Mouse (Mus musculus): ENCODE data around the gene Dennd6a.
"Not testable (repeated sequence)": the region's sequence is repeated elsewhere in the genome, so short reads cannot be mapped to it uniquely, and the experiment has no call there.

Gene Dennd6a

DNA sequence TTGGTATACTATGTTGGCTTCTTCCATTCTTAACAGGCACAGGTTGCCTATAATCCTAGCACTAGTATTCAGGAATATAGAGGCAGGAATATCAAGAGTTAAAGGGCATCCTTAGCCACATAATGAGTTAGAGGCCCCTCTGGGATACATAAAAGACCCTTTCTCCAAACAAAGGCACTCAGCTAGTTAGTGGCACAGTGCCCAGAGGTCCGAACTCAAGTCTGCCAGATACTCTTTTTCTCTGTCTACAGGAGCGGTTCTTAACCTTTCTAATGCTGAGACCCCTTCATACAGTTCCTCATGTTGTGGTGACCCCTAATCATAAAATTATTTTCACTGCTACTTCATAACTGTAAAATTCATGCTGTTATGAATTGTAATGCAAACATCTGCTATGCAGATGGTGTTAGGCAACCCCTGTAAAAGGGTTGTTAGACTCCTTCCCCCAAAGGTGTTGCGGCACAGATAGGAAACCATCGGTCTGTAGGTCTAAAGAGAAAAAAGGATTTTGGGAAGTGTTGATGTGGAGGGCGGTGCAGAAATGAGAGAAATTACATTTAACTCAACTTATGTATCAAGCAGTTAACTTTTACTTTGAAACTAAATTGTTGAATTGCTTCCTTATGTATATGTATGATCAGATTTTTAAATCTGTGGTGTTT, 72.5 kb downstream of the Dennd6a start:
- DNase-seq: no peak

DNA sequence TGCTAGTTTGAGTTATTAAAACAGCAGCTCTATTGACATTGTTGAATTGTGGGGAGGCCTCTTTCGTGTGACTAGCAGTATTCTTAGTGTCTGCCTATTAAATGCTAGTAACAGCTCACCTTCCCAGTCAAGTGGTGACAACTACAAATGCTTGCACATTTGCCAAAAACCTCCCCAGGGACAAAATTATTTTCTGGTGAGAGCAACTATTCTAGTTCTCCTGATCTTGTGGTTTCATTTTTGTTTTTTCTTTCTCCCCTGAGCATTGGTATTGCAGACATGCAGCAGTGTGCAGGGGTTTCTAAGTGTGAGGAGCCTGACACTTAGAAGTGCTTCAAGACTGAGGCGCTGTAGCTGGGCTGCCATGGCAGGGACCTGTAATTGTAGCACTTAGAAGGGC, 74.2 kb downstream of the Dennd6a start:
- no peak for DNase-seq

DNA sequence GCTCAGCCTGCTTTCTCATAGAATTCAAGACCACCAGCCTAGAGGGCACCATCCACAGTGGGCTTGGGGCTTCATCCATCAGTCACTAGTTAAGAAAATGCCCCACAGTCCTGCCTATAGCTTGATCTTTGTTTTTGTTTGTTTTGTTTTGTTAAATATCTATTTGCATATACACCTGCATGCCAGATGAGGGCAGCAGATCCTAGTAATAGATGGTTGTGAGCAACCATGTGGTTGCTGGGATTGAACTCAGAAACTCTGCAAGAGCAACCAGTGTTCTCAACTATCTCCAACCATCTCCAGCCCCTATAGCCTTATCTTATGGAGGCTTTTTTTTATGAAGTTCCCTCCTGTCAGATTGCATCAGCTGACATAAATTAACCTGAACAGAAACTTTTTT, 78.2 kb downstream of the Dennd6a start:
- no peak for DNase-seq

DNA sequence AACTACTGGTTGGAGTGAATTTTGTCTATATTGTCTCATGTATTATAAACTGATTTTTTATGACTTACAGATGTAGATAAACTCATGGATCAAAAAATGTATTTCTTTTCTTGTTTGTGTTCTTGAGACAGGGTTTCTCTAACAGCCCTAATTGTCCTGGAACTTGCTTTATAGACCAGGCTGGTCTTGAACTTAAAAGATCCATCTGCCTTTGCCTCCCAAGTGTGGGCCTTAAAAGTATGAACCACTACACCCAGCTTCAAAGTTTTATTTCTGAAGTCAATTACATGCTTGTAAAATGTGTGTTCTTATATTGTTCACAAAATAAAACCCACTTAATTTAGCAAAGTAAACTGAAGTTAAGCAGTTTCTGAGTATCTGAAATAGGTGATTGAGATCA, 84.5 kb downstream of the Dennd6a start:
- no peak for DNase-seq

DNA sequence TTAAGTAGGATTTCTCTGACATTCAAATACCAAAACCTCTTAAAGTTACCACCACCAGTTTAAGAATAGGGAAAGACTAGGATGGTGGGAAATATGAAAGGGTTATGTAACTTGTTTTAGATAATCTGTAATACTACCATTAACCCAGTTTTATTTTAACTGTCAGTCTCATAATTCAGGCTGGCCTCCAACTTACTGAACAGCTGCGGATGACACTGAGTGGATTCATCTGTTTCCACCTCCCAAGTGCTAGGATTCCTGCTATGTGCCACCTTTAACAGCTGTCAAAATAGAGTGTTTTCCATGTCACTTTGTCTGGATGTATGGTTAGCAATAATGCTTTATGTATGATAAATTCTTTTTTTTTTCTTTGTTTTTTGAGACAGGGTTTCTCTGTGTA, 86.6 kb downstream of the Dennd6a start:
- DNase-seq: no peak

DNA sequence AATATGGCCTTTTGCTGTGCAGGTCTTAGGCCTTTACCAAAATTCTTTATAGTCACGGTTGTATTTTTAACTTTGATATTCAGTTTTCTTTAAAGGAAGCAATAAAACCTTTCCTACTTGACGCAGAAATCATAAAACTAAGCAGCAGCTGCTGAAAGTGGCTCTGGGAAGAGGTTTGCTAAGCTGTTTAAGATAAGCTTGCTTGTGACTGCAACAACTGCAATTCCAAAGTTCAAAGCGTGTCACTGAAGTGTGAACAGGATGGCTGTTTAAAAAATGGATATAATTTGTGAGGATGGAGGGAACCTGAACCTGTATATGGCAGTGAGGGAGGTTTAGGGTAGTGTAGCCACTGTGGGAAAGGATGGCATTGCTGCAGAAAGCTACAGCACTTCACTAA, 88.4 kb downstream of the Dennd6a start:
- no peak for DNase-seq

DNA sequence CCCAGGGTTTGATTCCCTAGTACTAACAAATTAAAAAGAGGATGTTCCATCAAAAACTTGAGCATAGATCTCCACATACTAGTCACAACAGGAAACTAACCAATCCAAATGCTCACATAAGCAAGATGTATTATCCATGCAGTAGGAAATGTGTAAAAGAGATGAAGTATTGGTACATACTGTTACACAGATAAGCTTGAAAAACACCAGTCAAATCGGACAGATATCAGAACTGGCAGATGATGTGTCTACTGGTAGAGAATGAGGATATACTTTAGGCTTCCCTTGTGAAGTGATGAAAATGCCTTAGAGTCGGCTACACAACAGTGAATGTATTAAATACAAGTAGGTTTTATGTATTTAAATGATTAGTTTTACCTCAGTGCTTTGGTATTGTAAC, 88.8 kb downstream of the Dennd6a start:
- DNase-seq: no peak

DNA sequence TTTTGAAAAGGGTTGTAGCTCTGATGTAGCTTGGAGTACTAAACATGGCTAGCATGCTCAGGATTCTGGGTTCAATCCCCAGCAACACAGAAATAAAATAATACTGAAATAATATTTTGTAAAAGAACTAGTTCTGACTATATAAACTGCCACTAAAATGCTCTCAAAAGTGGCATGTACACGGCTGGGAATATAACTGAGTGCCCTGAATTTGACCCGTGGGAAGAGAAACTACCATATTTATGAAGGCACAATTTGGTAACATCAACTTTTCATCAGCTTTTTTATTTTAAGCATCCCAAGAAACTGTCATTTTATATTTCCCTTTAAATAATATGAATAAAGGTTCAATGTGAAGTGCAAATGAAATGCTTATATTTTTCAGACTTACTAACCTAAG, 90.2 kb downstream of the Dennd6a start:
- DNase-seq: no peak

DNA sequence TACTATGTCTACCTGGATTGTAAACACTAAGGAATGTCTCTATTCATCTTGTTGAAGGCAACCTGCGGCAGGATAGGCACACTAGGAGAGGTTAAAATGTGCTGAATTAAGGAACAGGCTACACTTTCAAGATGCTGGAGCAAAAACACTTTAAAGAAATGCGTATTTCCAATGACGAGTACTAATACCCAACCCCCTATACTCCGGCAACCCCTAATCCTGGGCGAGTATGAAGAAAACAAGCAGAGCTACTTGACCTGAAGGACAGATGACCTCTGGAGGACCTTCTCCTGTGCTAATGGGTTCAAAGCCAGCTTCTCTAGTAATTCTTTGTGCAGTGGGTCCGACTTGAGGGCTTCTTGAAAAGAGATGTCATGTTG, 94.3 kb downstream of the Dennd6a start:
- DNase-seq: no peak

DNA sequence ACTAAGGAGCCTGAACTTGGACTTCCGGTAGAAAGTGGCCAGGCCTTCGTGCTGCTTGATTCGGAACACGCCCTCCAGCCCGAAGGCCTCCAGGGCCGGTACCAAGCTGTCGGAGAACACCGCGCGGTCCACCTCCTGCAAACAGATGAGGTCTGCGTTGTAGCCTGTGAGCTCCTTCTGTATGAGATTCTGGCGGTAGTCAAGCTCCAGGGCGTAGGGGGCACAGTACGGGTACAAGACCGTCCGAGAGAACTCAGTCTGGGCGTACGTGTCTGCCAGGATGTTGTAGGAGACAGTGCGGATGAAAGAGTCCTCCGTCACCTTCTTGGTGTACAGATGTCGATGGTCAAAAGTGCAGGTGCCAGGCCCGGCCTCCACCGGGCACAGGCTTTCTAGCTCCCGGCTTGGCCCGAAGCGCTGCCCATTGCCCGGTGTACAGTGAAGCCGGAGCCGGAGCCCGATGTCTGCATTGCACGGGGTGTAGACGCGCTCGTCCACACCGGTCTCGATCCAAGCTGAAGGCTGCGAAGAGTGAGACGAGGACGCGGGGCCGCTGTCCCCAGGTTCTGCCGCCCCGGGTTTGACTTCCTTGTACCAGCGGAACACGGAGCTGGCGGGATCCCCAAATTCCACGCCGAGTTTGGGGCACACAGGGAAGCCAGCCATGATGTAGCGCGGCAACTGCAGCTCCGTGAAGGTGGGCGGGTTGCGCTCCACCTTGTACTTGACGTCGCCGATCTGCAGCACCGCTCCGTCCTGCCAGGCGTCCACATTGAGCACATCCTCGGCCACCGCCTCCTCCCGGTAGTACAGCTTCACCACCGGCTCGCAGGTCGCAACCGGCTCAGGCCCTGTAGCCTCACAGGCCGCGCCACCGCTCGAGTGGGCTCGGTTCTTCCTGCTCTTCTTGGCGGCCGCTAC, 95.0 kb downstream of the Dennd6a start:
- peak; percentile 23 to 33 for DNase-seq

DNA sequence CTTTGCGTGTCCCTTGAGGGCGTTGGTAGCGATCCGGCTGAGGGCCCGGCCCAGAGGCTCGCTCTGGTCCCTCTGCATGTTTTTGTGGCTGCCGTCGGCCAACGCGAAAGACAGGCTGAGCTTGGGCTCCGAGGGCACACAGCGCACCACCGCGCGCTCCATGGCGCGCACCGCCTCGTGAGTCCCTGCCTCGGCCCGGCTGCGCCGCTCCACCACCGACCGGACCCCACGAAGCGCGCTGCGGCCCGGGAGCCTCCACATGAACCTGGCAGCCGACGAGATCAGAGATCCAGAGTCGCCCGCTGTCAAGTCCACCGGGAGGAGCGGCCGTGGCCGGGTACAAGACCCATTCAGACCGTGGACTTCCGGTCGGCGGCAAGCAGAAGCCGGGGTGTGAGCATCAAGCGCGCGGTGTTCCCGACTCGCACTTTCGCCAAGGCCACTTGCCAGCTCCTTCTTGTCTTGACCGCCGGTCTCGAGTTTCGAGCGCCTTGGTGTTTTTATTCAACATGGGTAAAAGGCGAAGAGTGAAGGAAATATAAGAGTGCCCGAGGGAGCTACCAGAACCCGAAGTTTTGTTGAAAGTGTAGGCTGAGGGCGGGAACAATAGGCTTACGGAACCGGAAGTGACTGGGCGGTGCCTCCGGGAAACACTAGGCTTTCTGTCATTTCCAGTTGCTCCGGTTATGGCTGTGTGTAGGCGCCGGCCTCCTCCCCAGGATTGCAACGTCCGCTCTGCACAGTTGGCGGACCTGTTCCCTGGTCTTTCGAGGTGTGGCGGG, 95.8 kb downstream of the Dennd6a start, which contains the start of gene Pde12:
TSS of gene Pde12 (minus strand) at position 592 of the 782 bp plus-strand sequence.
- DNase-seq: peak; percentile 68 to 80

DNA sequence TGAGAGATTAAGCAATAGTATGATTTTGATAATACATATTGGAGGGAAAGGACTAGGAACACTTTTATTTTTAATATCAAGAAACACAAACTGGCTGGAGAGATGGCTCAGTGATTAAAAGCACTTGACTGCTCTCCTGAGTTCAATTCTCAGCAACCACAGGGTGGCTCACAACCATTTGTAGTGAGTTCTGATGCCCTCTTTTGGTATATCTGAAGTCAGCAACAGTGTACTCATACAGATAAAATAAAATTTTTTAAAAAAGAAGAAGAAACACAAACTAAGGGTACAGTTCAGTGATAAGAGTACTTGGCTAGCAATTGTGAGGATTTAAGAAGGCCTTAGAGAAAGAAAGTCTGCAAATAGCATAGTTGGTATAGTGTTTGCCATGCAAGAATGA, 97.3 kb downstream of the Dennd6a start:
- DNase-seq: no peak

DNA sequence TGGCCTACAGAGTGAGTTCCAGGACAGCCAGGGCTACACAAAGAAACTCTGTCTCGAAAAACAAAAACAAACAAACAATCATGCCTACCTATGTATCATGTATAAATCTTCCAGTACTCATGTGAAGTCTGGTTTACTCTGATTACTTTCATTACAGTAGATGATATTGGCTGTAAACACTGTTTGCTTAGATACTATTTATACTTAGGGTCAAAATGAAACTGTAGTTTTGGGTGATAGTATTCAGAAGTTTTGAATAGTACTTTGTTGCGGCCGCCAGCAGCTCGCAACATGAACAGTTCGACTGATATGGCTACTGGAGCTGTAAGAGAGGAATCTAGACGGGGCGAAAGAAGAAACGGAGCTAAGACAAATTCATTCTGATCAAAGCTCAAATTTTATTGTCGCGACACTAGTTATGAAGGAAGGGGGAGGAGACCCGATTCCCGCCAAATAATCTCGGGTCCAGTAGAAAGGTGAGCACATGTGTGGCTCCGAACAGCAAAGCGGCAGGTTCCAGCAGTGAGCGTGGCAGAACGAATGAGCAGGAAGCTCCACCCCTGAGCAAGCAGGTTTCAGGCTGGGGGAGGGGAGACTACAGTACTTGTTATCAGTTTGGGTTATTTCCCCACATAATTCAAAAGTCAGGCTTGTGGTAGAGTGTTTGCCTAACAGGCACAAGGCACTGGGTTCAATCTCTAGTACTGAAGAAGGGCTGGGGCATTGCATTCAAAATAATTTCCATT, 98.4 kb downstream of the Dennd6a start:
- DNase-seq: not testable (repeated sequence)

DNA sequence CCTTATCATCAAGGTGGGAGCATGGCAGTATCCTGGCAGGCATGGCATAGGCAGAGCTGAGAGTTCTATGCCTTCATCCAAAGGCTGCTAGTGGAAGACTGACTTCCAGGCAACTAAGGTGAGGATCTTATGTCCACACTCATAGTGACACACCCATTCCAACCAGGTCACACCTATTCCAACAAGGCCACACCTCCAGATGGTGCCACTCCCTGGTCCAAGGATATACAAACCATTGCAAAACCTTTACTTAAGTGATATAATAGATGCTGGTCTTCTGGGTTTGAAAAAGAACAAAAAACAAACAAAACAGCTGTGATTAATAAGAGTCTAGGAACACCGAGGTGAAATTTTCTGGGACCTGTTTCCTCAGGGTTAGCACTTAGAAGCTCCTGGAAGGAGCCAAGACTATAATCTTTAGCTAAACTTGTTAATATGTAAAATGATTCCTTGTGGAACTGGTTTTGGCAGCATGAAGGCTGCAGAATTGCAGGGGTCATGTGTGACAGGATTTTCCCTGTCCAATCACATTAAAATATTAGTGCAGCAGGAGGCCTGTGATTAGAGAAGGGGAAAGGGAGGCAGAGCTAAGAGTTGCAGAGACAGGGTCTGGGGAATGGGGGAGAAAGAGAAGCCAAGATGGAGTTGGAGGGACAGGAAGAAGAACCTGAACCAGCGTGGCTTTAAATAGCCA, 101.0 kb downstream of the Dennd6a start:
- not testable (repeated sequence) for DNase-seq

DNA sequence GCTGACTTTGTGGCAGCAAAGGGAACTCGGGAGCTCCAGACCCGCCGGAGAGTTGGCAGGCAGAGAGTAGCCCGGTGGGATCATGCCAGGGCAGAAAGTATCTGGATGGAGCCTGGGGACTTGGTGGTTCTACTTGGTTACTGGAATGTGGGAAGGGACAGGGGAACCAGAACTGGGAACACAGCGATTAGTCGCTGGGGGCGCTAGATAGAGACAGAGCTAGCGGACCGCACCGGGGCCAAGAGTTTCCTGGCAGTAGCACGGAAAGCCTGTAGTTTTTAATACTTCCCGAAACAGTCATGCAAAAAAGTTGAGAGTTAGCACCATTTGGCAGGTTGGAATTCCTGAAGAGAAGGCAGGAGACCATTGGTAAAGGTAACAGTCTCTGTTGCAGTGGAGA, 101.7 kb downstream of the Dennd6a start:
- DNase-seq: peak in 1 of 2 experiments; percentile 37

DNA sequence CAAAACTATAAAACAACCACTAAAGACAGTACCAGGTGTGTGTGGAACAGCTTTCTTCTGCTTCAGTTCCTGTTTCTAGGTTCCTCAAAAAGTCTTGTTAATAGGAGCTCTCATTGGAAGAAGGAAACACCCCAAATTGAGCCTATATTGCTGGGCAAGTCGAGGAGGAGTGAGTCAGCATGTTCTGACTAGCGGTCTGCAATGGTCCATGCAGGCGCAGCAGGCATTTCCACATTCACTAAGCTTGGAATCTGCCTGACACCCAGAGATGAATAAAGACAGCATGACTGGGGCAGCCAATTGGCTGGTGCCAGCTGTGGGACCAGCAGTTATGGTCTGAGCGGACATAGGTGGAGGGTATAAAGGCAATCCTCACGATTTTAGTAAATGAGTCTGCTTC, 102.1 kb downstream of the Dennd6a start:
- DNase-seq: no peak

Measured in spleen, adult 18-20 months (tissue).